Mouse (Mus musculus) brown adipose tissue, adult 24 weeks (tissue): ENCODE data around the gene Gm42742. TPM values are rescaled to one million over a fixed set of nuclear protein-coding genes. Genes with fewer than 3 reads are reported as not detected.
A peak's percentile ranks its signal among the peaks of the same experiment; 100 is the strongest.

ENCODE experiments used
- H3K27ac ChIP-seq: fragments of 200-500 bp; replicated peaks from 2 replicates; pipeline ENCODE4 v1.5.1; 2012; ENCODE audit warnings: low read depth, mild to moderate bottlenecking, low read length
- H3K4me1 ChIP-seq: fragments of 200-500 bp; 2 replicates; pipeline ENCODE4 v1.6.1; 2012; ENCODE audit warnings: low read length, mixed read lengths; ENCODE audit not compliant: control insufficient read depth, insufficient read depth, insufficient read length
- H3K4me3 ChIP-seq: fragments of 200-500 bp; 2 replicates; pipeline ENCODE4 v1.5.1; 2012; ENCODE audit warnings: low read depth, mild to moderate bottlenecking, low read length, moderate library complexity; ENCODE audit not compliant: insufficient read depth
- polyA plus RNA-seq: library from polyadenylated mRNA; stranded (reverse); fragments of >200 nt; gene quantifications from 2 replicates; pipeline ENCODE4 v1.2.4, GENCODE M21; 2012; ENCODE audit not compliant: missing spikeins, insufficient read depth, insufficient read length

Gm42742 gene
- 12.4 TPM in 1 of 2 replicates, not detected in the other for polyA plus RNA-seq

DNA sequence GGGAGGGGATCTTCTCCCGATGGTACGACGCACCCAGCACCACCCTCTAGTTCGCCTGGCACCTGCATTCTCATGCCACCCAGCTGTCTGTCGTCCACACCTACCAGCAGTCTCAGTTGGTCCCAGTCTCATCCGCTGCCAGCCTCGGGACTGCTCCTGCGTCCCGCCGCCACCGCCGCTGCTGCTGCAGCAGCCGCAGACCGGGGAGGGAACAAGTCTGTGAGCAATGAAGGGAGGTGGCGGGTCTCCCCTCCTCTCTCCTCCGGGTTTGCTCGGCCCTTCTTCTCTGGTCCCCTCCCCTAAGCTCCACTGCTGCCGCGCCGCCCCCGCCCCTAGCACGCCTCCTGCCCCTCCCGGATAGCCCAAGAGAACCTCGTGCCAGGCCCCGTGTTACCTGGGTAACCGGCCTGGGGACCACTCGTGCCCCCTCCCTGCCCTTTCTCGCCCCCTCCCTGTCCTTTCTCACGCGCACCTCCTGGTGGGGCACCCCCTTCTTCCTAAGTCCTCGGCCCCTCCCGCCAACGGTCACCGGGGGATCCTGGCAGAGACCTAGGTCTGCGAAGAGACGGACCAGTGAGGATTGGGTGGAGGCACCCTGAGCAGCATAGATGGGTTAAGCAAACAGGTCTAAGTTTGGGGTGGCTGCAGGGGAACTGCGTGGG, at the start of gene Gm42742, which contains the start of gene Prrt2:
Gene Gm42742 (minus strand): TSS at position 197 of the 662 bp plus-strand sequence.
Gene Prrt2 (minus strand): TSS at position 311 of the 662 bp plus-strand sequence.
- Histone ChIP-seq H3K4me1 (peaks cover under 1% of the 10 kb centered on the region), H3K27ac (no peak within 1 kb of the TSS), H3K4me3 (peak within 1 kb of the TSS; percentile 39)

DNA sequence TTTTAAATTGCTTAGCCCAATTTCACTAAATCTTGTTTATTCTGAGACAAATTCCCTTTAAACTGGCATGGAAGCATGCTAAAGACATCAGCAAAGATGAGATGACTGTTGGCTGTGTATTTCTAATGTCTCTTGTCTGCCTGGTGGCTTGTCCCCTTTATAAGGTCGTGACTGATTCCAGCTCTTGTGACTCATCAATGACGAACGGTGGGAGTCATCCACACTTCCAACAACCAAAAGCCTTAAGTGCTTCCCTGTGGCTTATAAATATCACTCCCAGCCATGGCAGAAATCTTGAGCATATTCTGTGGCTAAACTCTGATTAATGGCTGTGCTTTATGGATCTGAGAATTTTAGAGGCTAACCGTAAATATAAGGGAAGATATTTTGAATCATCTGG, 45.4 kb upstream of the Gm42742 start:
- H3K27ac ChIP-seq: no peak overlapping the region
- H3K4me3 ChIP-seq: no peak overlapping the region
- no peaks in the 10 kb centered on the region for H3K4me1 ChIP-seq

DNA sequence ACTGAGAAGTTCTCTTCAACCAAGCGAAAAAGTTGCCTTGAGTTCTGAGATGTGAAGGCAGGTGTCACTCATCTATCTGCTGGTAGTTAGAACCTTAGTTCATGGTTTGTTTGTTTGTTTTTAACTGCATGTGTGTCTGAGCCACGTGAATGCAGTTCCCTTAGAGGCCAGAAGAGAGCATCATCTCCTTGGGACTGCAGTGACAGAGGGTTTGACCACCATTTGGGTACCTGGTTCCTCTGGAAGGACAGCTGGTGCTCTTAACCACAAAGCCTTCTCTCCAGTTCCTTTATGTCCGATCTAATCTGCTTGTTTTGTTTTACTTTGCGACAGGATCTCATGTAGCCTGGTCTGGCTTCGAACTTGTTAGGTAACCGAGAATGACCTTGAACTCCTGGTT, 44.6 kb upstream of the Gm42742 start:
- no peaks in the 10 kb centered on the region for H3K4me1 ChIP-seq
- no peak overlapping the region for H3K27ac ChIP-seq
- no peak overlapping the region for H3K4me3 ChIP-seq

DNA sequence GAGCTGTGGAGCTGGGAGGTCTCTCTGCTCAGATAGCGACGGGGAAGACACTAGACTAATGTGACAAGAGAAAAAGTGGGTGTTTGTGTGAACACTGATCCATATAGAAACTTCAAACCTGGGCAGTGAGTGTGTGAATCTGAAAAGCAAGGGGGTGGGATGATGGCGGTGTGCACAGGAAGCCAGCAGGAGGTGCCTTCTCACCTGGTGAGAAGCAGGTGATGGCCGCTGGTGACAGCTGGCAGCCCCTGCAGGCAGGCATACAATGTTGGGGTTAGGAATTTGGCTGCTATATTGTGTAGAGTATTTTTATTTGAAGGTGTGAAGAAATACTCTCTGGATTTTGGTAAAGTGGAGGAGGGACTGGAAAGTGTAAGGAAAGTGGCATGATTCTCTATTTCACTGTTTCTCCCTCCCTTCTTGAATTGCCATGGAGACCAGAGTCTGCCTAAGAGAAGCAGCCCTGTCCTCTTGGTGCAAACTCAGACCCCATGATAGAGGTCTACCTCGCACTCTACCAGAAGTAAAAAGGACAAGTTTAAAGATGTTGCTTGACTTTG, 34.2 kb upstream of the Gm42742 start:
- no peak overlapping the region for H3K27ac ChIP-seq
- H3K4me3 ChIP-seq: no peak overlapping the region
- H3K4me1 ChIP-seq: no peaks in the 10 kb centered on the region

DNA sequence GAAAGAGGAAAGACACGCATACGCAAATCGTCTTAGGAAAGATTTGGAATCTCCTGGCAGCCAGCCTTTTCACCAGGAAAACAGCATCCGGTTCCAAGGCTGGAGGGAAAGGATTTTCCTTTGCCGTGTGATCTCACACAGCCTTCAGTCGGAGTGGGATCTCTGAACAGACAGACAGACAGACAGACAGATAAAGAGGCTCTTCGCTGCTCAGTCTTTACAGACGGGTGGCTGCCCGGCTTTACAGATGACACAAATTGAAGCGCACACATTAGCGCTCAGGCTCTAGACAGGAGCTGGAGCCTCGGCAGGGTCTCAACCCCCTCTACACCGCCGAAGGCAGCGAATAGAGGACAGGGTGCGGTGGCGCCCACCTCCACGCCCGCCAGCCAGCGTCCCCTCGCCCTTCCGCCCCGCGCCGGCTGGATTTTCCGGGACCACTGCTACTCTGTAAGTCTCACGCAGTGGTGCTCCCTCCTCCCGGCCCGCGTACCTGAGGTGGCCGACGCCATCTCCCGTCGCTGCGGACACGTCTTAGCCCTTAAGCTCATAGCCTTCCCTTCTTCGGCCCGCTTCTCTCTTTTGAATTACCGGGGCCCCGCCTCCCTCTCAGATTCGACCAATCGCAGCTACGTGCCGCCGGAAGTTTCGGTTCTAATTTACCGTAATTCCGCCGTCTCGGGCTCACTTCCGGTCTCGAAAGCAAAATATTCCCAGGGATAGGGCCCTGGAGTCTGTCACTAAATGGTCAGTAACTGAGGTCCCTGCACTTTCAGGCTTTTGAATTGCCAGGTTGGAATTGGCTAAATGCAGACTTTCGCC, 21.2 kb upstream of the Gm42742 start, which contains the start of gene Kif22:
Gene Kif22 (minus strand): TSS at position 621 of the 822 bp plus-strand sequence.
- Histone ChIP-seq H3K27ac (peak within 1 kb of the TSS; percentile 62), H3K4me1 (no peaks in the 10 kb centered on the region), H3K4me3 (peak within 1 kb of the TSS; percentile 84)

- H3K27ac ChIP-seq: no peak overlapping the region
- peaks cover 14% of the 10 kb centered on the region; the same call in 1 of the 2 replicates for H3K4me1 ChIP-seq
- no peak overlapping the region for H3K4me3 ChIP-seq
Observed at GRCm38 (mm10) chr7:127031244-127031643, 10.3 kb upstream of the Gm42742 start.

GRCm38 (mm10) chr7:127030172-127030571, 9.3 kb upstream of the Gm42742 start:
- no peak overlapping the region for H3K4me3 ChIP-seq
- peaks cover 14% of the 10 kb centered on the region; the same call in 1 of the 2 replicates for H3K4me1 ChIP-seq
- H3K27ac ChIP-seq: no peak overlapping the region

GRCm38 (mm10) chr7:127027885-127028284, 7.0 kb upstream of the Gm42742 start:
- peak overlapping the region; percentile 76 for H3K27ac ChIP-seq
- peak overlapping the region; percentile 74 for H3K4me3 ChIP-seq
- H3K4me1 ChIP-seq: peaks cover 5% of the 10 kb centered on the region

- peaks cover 5% of the 10 kb centered on the region for H3K4me1 ChIP-seq
Observed at GRCm38 (mm10) chr7:127026984-127027726, 6.3 kb upstream of the Gm42742 start, which contains the start of gene Maz. Gene Maz, minus strand, starts transcription at chr7:127027037.

DNA sequence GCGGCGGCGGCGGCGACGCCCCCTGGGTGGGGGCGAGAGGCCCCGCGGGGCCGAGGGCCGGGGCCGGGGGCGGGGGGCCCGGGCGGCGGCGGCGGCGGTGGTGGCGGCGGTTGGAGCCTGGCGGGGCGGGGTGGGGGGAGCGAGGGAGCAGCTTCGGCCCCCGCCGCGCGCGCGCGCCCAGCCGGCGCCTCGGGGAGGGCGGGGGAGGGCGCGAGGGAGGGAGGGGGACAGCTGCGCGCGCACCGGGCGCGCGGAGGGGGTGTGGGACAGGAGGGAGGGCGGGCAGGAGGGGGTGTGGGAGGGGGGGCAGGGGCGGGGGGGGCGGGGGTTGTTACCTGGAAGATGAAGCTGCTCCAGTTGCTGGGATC, 5.7 kb upstream of the Gm42742 start:
- Histone ChIP-seq H3K4me1 (peaks cover 5% of the 10 kb centered on the region), H3K4me3 (peak overlapping the region; percentile 83), H3K27ac (no peak overlapping the region)

More at GRCm38 (mm10) chr7:127026984-127027726, 6.3 kb upstream of the Gm42742 start, which contains the start of gene Maz:
- H3K27ac ChIP-seq: peak within 1 kb of the TSS; percentile 77
- H3K4me3 ChIP-seq: peak within 1 kb of the TSS; percentile 83

DNA sequence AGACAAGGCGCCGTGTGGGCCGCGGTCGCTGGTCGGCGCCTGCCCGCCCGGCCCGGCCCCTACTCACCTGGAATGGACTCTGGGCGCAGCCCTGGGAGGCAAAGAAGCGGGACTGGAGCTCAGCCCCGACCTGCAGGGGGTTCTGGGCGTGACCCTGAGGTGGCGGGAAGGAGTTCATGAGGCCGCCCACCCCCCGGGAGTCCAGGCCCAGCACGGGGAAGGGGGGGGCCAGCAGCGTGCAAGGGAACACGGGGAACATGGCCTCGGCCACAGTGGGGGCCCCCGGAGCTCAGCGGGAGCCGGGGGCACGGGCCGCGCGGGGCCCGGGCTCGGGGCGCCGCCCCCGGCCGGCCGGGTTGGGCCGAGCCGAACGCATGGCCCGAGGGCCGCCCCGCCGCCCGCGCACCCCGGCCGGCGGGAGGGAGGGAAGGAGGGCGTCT, 5.3 kb upstream of the Gm42742 start:
- Histone ChIP-seq H3K4me3 (peak overlapping the region; percentile 83), H3K4me1 (peaks cover 5% of the 10 kb centered on the region), H3K27ac (peak overlapping the region; percentile 68)

DNA sequence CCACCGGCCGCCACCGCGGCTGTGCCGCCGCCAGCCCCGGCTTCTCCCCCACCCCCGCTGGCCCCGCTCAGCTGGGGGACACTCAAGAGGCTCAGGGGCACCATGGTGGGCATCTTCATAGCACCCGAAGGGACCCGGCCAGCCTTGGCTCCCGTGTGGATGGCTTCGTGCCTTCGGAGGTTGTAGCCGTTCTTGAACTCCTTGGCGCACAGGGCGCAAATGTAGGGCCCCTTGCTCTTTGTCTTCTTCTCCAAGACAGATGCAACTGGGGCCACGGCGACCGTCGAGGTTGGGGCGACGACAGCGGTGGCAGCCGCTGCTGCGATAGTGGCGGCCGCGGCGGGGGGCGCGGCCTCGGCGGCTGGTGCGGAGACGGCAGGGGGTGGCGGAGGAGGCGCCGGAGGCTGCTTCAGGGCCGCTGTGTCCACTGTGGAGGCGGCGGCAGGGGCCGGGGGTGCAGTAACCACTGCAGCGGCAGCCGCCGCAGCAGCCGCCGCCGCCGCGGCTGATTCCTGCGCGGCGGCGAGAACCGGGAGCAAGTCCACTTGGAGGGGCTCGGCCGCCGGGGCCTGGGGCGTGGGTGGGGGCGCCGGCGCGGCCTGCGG, 4.8 kb upstream of the Gm42742 start:
- peak overlapping the region; percentile 83 for H3K4me3 ChIP-seq
- H3K27ac ChIP-seq: peak overlapping the region; percentile 68
- peaks cover 5% of the 10 kb centered on the region for H3K4me1 ChIP-seq

DNA sequence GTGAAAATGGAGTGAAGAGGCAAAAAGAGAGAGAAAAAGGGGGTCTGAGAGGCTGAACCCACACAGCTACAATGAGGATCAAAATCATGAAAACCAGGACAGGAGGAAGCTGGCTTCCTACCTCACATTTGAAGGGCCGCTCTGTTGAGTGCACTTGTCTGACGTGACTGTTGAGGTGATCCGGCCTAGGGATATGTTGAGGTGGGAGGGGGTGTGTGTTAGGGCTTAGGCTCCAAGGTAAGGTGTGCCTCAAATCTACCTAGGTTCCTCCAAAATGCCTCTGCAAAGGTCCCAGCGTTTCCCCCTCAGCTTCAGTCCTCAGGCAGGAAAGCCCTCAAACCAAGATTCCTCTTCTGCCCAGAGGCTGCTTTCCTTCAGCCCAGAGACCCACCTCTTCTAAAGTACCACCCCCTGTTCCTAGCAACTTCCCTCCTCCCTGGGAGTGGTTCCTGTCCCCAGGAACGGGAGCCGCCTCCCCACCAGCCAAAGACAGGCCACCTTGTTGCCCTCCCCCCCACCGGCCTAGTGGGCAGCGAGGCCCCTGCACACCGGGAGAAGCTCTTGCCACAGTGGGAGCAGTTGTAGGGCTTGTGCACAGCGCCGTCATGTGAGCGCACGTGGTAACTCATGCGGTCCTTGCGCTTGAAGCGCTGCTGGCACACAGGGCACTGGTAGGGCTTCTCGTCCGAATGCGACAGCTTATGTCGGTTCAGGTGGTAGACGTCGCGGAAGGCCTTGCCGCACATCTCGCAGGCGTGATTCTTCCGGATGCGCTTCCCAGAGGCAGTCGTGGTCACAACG, 4.1 kb upstream of the Gm42742 start:
- H3K4me3 ChIP-seq: peak overlapping the region; percentile 83
- H3K27ac ChIP-seq: peak overlapping the region; percentile 36
- H3K4me1 ChIP-seq: peaks cover 5% of the 10 kb centered on the region
